Mouse (Mus musculus): ENCODE data around the gene Crx. TPM values are rescaled to one million over a fixed set of nuclear protein-coding genes. Genes with fewer than 3 reads are reported as not detected.

The Crx gene
- polyA plus RNA-seq, 1 experiment from 2014 or later: not detected

- DNase-seq (ENCODE audit: low spot score) (no peak), ATAC-seq (ENCODE audit: insufficient number of reproducible peaks, low FRiP score, low TSS enrichment, low read depth) (no peak)
- Histone ChIP-seq H3K4me2 (ENCODE audit: low read depth, severe bottlenecking) (no peak overlapping the region), H3K27me3 (ENCODE audit: control insufficient read depth, insufficient read depth, low read length) (no peaks in the 10 kb centered on the region), H3K4me3 (ENCODE audit: low read depth, low read length) (no peak overlapping the region), H3K9me3 (ENCODE audit: control insufficient read depth, low read length) (no peaks in the 10 kb centered on the region), H3K36me3 (ENCODE audit: control insufficient read depth, insufficient read depth, low read length) (no peaks in the 10 kb centered on the region), H3K9ac (ENCODE audit: low read length) (no peak overlapping the region), H3K4me1 (ENCODE audit: control insufficient read depth, insufficient read depth, low read length) (no peaks in the 10 kb centered on the region), H3K27ac (replicated peaks; ENCODE audit: low read depth, low read length) (no peak overlapping the region)
- 84% methylated on average over 9 of the region's 9 CpGs for WGBS
These were observed 21.7 kb upstream of the Crx start for GRCm38 (mm10) chr7:15901366-15902048.

DNA sequence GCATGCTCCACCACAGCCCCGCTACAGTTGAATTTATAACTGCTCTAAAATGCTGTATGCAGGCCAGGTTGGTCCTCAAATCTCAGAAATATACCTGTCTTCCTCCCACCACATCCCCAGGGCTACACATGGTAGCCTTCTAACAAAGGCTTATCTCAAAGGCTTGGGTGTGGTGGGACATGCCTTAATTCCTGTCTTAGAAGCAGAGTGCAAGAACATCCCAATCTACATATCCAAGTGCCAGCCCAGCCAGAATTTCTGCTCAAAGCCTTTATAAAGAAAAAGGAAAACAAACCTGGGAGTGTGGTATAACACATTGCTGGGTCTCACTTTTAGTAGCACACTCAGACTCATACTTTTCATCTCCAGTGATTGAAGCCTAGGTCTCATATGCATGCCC lies 14.5 kb upstream of the Crx start:
- WGBS: 66% methylated on average over 1 of the region's 1 CpGs
- no peak for DNase-seq (ENCODE audit: low spot score)
- no peak for ATAC-seq (ENCODE audit: insufficient number of reproducible peaks, low FRiP score, low TSS enrichment, low read depth)
- Histone ChIP-seq H3K4me2 (ENCODE audit: low read depth, severe bottlenecking) (no peak overlapping the region), H3K4me1 (ENCODE audit: control insufficient read depth, insufficient read depth, low read length) (no peaks in the 10 kb centered on the region), H3K4me3 (ENCODE audit: low read depth, low read length) (no peak overlapping the region), H3K36me3 (ENCODE audit: control insufficient read depth, insufficient read depth, low read length) (no peaks in the 10 kb centered on the region), H3K27me3 (ENCODE audit: control insufficient read depth, insufficient read depth, low read length) (no peaks in the 10 kb centered on the region), H3K9me3 (ENCODE audit: control insufficient read depth, low read length) (no peaks in the 10 kb centered on the region), H3K27ac (replicated peaks; ENCODE audit: low read depth, low read length) (no peak overlapping the region), H3K9ac (ENCODE audit: low read length) (no peak overlapping the region)

DNA sequence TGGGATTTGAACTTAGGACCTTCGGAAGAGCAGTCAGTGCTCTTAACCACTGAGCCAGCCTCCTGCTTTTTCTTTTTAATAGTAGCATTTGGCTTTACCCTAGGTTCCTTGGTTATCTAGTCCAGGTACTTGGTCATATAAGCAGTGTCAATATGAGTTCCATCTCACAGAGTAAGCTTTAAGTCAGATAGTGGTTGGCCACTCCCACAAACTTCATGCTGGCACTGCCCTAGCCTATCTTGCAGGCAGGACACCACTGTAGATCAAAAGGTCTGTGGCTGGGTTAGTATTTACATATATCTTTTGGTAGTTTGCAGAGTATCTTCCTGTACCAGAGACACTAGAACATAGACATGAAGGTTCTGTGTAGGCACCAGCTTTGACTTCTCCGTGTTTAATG lies 4.4 kb upstream of the Crx start:
- Histone ChIP-seq H3K4me3 (ENCODE audit: low read depth, low read length) (no peak overlapping the region), H3K9me3 (ENCODE audit: control insufficient read depth, low read length) (no peaks in the 10 kb centered on the region), H3K27me3 (ENCODE audit: control insufficient read depth, insufficient read depth, low read length) (no peaks in the 10 kb centered on the region), H3K4me2 (ENCODE audit: low read depth, severe bottlenecking) (no peak overlapping the region), H3K4me1 (ENCODE audit: control insufficient read depth, insufficient read depth, low read length) (no peaks in the 10 kb centered on the region), H3K27ac (replicated peaks; ENCODE audit: low read depth, low read length) (no peak overlapping the region), H3K9ac (ENCODE audit: low read length) (no peak overlapping the region), H3K36me3 (ENCODE audit: control insufficient read depth, insufficient read depth, low read length) (no peaks in the 10 kb centered on the region)
- WGBS: 94% methylated on average over 2 of the region's 2 CpGs
- DNase-seq (ENCODE audit: low spot score) (no peak), ATAC-seq (ENCODE audit: insufficient number of reproducible peaks, low FRiP score, low TSS enrichment, low read depth) (no peak)

- Histone ChIP-seq H3K36me3 (ENCODE audit: control insufficient read depth, insufficient read depth, low read length) (no peaks in the 10 kb centered on the region), H3K4me3 (ENCODE audit: low read depth, low read length) (no peak within 1 kb of the TSS), H3K9me3 (ENCODE audit: control insufficient read depth, low read length) (no peaks in the 10 kb centered on the region), H3K4me1 (ENCODE audit: control insufficient read depth, insufficient read depth, low read length) (no peaks in the 10 kb centered on the region), H3K4me2 (ENCODE audit: low read depth, severe bottlenecking) (no peak within 1 kb of the TSS), H3K9ac (ENCODE audit: low read length) (no peak within 1 kb of the TSS), H3K27me3 (ENCODE audit: control insufficient read depth, insufficient read depth, low read length) (no peaks in the 10 kb centered on the region), H3K27ac (replicated peaks; ENCODE audit: low read depth, low read length) (no peak within 1 kb of the TSS)
- DNase-seq (ENCODE audit: low spot score) (no peak), ATAC-seq (ENCODE audit: insufficient number of reproducible peaks, low FRiP score, low TSS enrichment, low read depth) (no peak)
- 93% methylated on average over 2 of the region's 2 CpGs for WGBS
These were observed 2.5 kb upstream of the Crx start, which contains the start of gene Crxos for GRCm38 (mm10) chr7:15882317-15882716. TSS of gene Crxos (plus strand) at chr7:15882617.

DNA sequence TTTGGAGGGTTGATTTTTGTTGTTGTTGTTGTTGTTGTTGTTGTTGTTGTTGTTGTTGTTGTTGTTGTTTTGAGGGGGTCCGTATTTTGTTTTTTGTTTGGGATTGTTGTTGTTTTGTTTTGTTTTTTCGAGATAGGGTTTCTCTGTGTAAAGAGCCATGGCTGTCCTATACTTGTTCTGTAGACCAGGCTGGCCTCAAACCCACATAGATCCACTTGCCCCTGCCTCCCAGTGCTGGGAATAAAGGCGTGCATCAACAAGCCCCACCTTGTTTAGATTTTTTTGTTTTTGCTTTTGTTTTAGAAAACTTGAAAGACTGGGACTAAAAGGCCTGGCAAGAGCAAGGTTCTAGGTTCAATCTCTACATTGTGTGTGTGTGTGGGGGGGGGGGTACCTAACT lies 2.1 kb upstream of the Crx start:
- DNase-seq (ENCODE audit: low spot score) (no peak), ATAC-seq (ENCODE audit: insufficient number of reproducible peaks, low FRiP score, low TSS enrichment, low read depth) (no peak)
- H3K27ac ChIP-seq (replicated peaks; ENCODE audit: low read depth, low read length): no peak overlapping the region
- no peak overlapping the region for H3K4me3 ChIP-seq (ENCODE audit: low read depth, low read length)
- H3K4me1 ChIP-seq (ENCODE audit: control insufficient read depth, insufficient read depth, low read length): no peaks in the 10 kb centered on the region
- no peak overlapping the region for H3K9ac ChIP-seq (ENCODE audit: low read length)
- H3K36me3 ChIP-seq (ENCODE audit: control insufficient read depth, insufficient read depth, low read length): no peaks in the 10 kb centered on the region
- no peaks in the 10 kb centered on the region for H3K9me3 ChIP-seq (ENCODE audit: control insufficient read depth, low read length)
- H3K4me2 ChIP-seq (ENCODE audit: low read depth, severe bottlenecking): no peak overlapping the region
- WGBS: 76% methylated on average over 3 of the region's 3 CpGs
- no peaks in the 10 kb centered on the region for H3K27me3 ChIP-seq (ENCODE audit: control insufficient read depth, insufficient read depth, low read length)

GRCm38 (mm10) chr7:15881388-15881787 lies 1.6 kb upstream of the Crx start:
- 24% methylated on average over 7 of the region's 7 CpGs for WGBS
- no peak for DNase-seq (ENCODE audit: low spot score)
- H3K4me2 ChIP-seq (ENCODE audit: low read depth, severe bottlenecking): no peak overlapping the region
- no peak for ATAC-seq (ENCODE audit: insufficient number of reproducible peaks, low FRiP score, low TSS enrichment, low read depth)
- H3K9ac ChIP-seq (ENCODE audit: low read length): no peak overlapping the region
- no peaks in the 10 kb centered on the region for H3K9me3 ChIP-seq (ENCODE audit: control insufficient read depth, low read length)
- no peaks in the 10 kb centered on the region for H3K36me3 ChIP-seq (ENCODE audit: control insufficient read depth, insufficient read depth, low read length)
- no peak overlapping the region for H3K27ac ChIP-seq (replicated peaks; ENCODE audit: low read depth, low read length)
- H3K4me3 ChIP-seq (ENCODE audit: low read depth, low read length): no peak overlapping the region
- no peaks in the 10 kb centered on the region for H3K27me3 ChIP-seq (ENCODE audit: control insufficient read depth, insufficient read depth, low read length)
- H3K4me1 ChIP-seq (ENCODE audit: control insufficient read depth, insufficient read depth, low read length): no peaks in the 10 kb centered on the region

- Histone ChIP-seq H3K4me1 (ENCODE audit: control insufficient read depth, insufficient read depth, low read length) (no peaks in the 10 kb centered on the region), H3K9ac (ENCODE audit: low read length) (no peak overlapping the region), H3K36me3 (ENCODE audit: control insufficient read depth, insufficient read depth, low read length) (no peaks in the 10 kb centered on the region), H3K4me3 (ENCODE audit: low read depth, low read length) (no peak overlapping the region), H3K27me3 (ENCODE audit: control insufficient read depth, insufficient read depth, low read length) (no peaks in the 10 kb centered on the region), H3K27ac (replicated peaks; ENCODE audit: low read depth, low read length) (no peak overlapping the region), H3K4me2 (ENCODE audit: low read depth, severe bottlenecking) (no peak overlapping the region), H3K9me3 (ENCODE audit: control insufficient read depth, low read length) (0 out of 2 replicates have a peak, but pooled peaks cover under 1% of the 10 kb centered on the region)
- ATAC-seq (ENCODE audit: insufficient number of reproducible peaks, low FRiP score, low TSS enrichment, low read depth) (no peak), DNase-seq (ENCODE audit: low spot score) (no peak)
- WGBS: 85% methylated on average over 4 of the region's 4 CpGs
These were observed 15.7 kb downstream of the Crx start for GRCm38 (mm10) chr7:15864104-15864503.

GRCm38 (mm10) chr7:15859657-15860056 lies 20.1 kb downstream of the Crx start:
- Histone ChIP-seq H3K4me1 (ENCODE audit: control insufficient read depth, insufficient read depth, low read length) (no peaks in the 10 kb centered on the region), H3K9me3 (ENCODE audit: control insufficient read depth, low read length) (no peaks in the 10 kb centered on the region), H3K27me3 (ENCODE audit: control insufficient read depth, insufficient read depth, low read length) (no peaks in the 10 kb centered on the region), H3K4me2 (ENCODE audit: low read depth, severe bottlenecking) (no peak overlapping the region), H3K36me3 (ENCODE audit: control insufficient read depth, insufficient read depth, low read length) (no peaks in the 10 kb centered on the region), H3K27ac (replicated peaks; ENCODE audit: low read depth, low read length) (no peak overlapping the region), H3K4me3 (ENCODE audit: low read depth, low read length) (no peak overlapping the region), H3K9ac (ENCODE audit: low read length) (no peak overlapping the region)
- WGBS: 47% methylated on average over 2 of the region's 2 CpGs
- ATAC-seq (ENCODE audit: insufficient number of reproducible peaks, low FRiP score, low TSS enrichment, low read depth): no peak
- DNase-seq (ENCODE audit: low spot score): no peak

DNA sequence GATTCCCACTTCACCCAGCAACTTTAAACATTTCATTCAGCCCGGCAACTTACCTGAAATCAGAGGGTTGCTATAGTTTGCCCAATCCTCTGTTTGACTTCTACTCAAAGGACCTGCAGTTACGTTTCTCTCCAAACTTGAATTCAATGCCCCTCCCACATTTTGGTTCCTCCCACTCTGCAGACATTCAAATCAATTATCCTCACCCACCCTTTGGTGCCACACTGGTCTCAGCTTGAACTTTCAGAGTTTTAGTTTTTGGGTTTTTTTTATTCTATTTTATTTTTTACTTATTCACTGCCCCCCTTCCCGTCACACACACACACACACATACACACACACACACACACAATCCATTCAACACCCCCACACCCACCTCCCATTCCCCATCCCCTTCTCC lies 40.2 kb downstream of the Crx start, which contains the start of gene Obox6:
Gene Obox6, minus strand, starts transcription at position 101 of the 400 bp plus-strand sequence.
- no peaks in the 10 kb centered on the region for H3K4me1 ChIP-seq (ENCODE audit: control insufficient read depth, insufficient read depth, low read length)
- H3K36me3 ChIP-seq (ENCODE audit: control insufficient read depth, insufficient read depth, low read length): no peaks in the 10 kb centered on the region
- peaks cover 8% of the 10 kb centered on the region; the same call in 1 of the 2 replicates for H3K9me3 ChIP-seq (ENCODE audit: control insufficient read depth, low read length)
- WGBS: 93% methylated on average over 3 of the region's 3 CpGs
- H3K4me2 ChIP-seq (ENCODE audit: low read depth, severe bottlenecking): no peak within 1 kb of the TSS
- no peaks in the 10 kb centered on the region for H3K27me3 ChIP-seq (ENCODE audit: control insufficient read depth, insufficient read depth, low read length)
- H3K27ac ChIP-seq (replicated peaks; ENCODE audit: low read depth, low read length): no peak within 1 kb of the TSS
- no peak for ATAC-seq (ENCODE audit: insufficient number of reproducible peaks, low FRiP score, low TSS enrichment, low read depth)
- no peak within 1 kb of the TSS for H3K4me3 ChIP-seq (ENCODE audit: low read depth, low read length)
- no peak for DNase-seq (ENCODE audit: low spot score)
- no peak within 1 kb of the TSS for H3K9ac ChIP-seq (ENCODE audit: low read length)

Measured in limb, embryonic 11.5 days (tissue).